Mouse (Mus musculus) hindbrain, embryonic 11.5 days (tissue): ENCODE measurements around the gene Ccer2. TPM values are rescaled to one million over a fixed set of nuclear protein-coding genes. Genes with fewer than 3 reads are reported as not detected.

Source experiments
- ATAC-seq: fragments of 200-750 bp; cut with Nextera tagmentation; 2 replicates; pipeline ENCODE4 v1.8.0; 2017; ENCODE audit warnings: mild to moderate bottlenecking, moderate TSS enrichment, moderate library complexity; ENCODE audit not compliant: low FRiP score
- DNase-seq: peaks from one replicate; pipeline ENCODE4 v3.0.0-alpha.2; 2015; ENCODE audit warnings: low spot score
- H3K27ac ChIP-seq: fragments of 300-500 bp; sonication (generic); 2 replicates; pipeline ENCODE4 v1.5.1; 2014; ENCODE audit warnings: mild to moderate bottlenecking, low read depth, low read length
- H3K27me3 ChIP-seq: fragments of 300-500 bp; sonication (generic); 2 replicates; pipeline ENCODE4 v1.6.1; 2014; ENCODE audit warnings: mild to moderate bottlenecking, low read length, moderate library complexity, mixed read lengths; ENCODE audit not compliant: control insufficient read depth, insufficient read depth
- H3K36me3 ChIP-seq: fragments of 300-500 bp; sonication (generic); 2 replicates; pipeline ENCODE4 v1.6.1; 2014; ENCODE audit warnings: mild to moderate bottlenecking, low read length, moderate library complexity, mixed read lengths; ENCODE audit not compliant: control insufficient read depth, insufficient read depth
- H3K4me1 ChIP-seq: fragments of 300-500 bp; sonication (generic); replicated peaks from 2 replicates; pipeline ENCODE4 v1.6.1; 2014; ENCODE audit warnings: low read length, mixed read lengths; ENCODE audit not compliant: control insufficient read depth, insufficient read depth
- H3K4me2 ChIP-seq: fragments of 300-500 bp; sonication (generic); replicated peaks from 2 replicates; pipeline ENCODE4 v1.6.1; 2014; ENCODE audit warnings: mild to moderate bottlenecking, low read depth, low read length
- H3K4me3 ChIP-seq: fragments of 300-500 bp; sonication (generic); 2 replicates; pipeline ENCODE4 v1.5.1; 2014; ENCODE audit warnings: low read depth, low read length
- H3K9ac ChIP-seq: fragments of 300-500 bp; sonication (generic); 2 replicates; pipeline ENCODE4 v1.6.1; 2014; ENCODE audit warnings: low read depth, low read length
- H3K9me3 ChIP-seq: fragments of 300-500 bp; sonication (generic); 2 replicates; pipeline ENCODE4 v1.6.1; 2016; ENCODE audit warnings: low read length; ENCODE audit not compliant: control insufficient read depth
- WGBS: fragments of 180-500 bp; shearing (Covaris S2); extraction: QIAGEN DNeasy Blood & Tissue Kit; methylation state at CpG from one replicate; pipeline ENCODE4 v1.1.7; 2014; 5-methylcytosine and 5-hydroxymethylcytosine counted together
- polyA plus RNA-seq: library from polyadenylated mRNA; unstranded; fragments of >200 nt; fragmentation: Nextera tagmentation; extraction: Ambion mirVana; gene quantifications from 2 replicates; pipeline ENCODE4 v1.2.1, GENCODE M21; 2014

Ccer2 gene
- polyA plus RNA-seq, 1 experiment from 2014 or later, result 0.97 TPM

- under 1% methylated on average over 45 of the region's 45 CpGs for WGBS
- DNase-seq (peak; percentile 97), ATAC-seq (peak; percentile 99)
- Histone ChIP-seq H3K4me1 (no peaks in the 10 kb centered on the region), H3K27ac (no peak within 1 kb of the TSS), H3K27me3 (no peaks in the 10 kb centered on the region), H3K36me3 (no peaks in the 10 kb centered on the region), H3K4me2 (peak within 1 kb of the TSS; percentile 64), H3K4me3 (peak within 1 kb of the TSS; percentile 80), H3K9me3 (no peaks in the 10 kb centered on the region), H3K9ac (peak within 1 kb of the TSS; percentile 66)
Observed at GRCm38 (mm10) chr7:28766173-28766879, 10.4 kb downstream of the Ccer2 start, which contains the start of gene Sirt2. Gene Sirt2, plus strand, starts transcription at chr7:28766735.

- H3K9me3 ChIP-seq, result no peaks in the 10 kb centered on the region
- no peak overlapping the region for H3K27ac ChIP-seq
- ATAC-seq (peak; percentile 25), DNase-seq (no peak)
- no peaks in the 10 kb centered on the region for H3K4me1 ChIP-seq
- no peaks in the 10 kb centered on the region for H3K36me3 ChIP-seq
- H3K4me3 ChIP-seq, result peak overlapping the region; percentile 80
- peak overlapping the region; percentile 63 for H3K4me2 ChIP-seq
- peak overlapping the region; percentile 53 for H3K9ac ChIP-seq
- H3K27me3 ChIP-seq, result no peaks in the 10 kb centered on the region
- WGBS, result 5% methylated on average over 14 of the region's 14 CpGs
Observed at GRCm38 (mm10) chr7:28766910-28767309, 10.9 kb downstream of the Ccer2 start.

GRCm38 (mm10) chr7:28767462-28767965 is 11.5 kb downstream of the Ccer2 start, which contains the start of gene Nfkbib:
Gene Nfkbib, minus strand, starts transcription at chr7:28767512.
- Histone ChIP-seq H3K9me3 (no peaks in the 10 kb centered on the region), H3K27ac (no peak within 1 kb of the TSS), H3K9ac (peak within 1 kb of the TSS; percentile 66), H3K4me3 (peak within 1 kb of the TSS; percentile 80), H3K27me3 (no peaks in the 10 kb centered on the region), H3K4me1 (no peaks in the 10 kb centered on the region), H3K36me3 (no peaks in the 10 kb centered on the region), H3K4me2 (peak within 1 kb of the TSS; percentile 64)
- WGBS, result 69% methylated on average over 7 of the region's 7 CpGs
- ATAC-seq, result no peak
- DNase-seq, result no peak

- H3K4me1 ChIP-seq, result no peaks in the 10 kb centered on the region
- no peaks in the 10 kb centered on the region for H3K9me3 ChIP-seq
- ATAC-seq (no peak), DNase-seq (no peak)
- WGBS, result 90% methylated on average over 9 of the region's 9 CpGs
- no peak overlapping the region for H3K4me2 ChIP-seq
- no peak overlapping the region for H3K27ac ChIP-seq
- no peaks in the 10 kb centered on the region for H3K27me3 ChIP-seq
- H3K36me3 ChIP-seq, result peaks cover 5% of the 10 kb centered on the region; the same call in 1 of the 2 replicates
- no peak overlapping the region for H3K4me3 ChIP-seq
- no peak overlapping the region for H3K9ac ChIP-seq
Observed at GRCm38 (mm10) chr7:28769414-28769958, 13.5 kb downstream of the Ccer2 start.

- WGBS, result 96% methylated on average over 3 of the region's 3 CpGs
- Histone ChIP-seq H3K9me3 (no peaks in the 10 kb centered on the region), H3K27ac (no peak overlapping the region), H3K27me3 (no peaks in the 10 kb centered on the region), H3K4me2 (no peak overlapping the region), H3K36me3 (peaks cover 5% of the 10 kb centered on the region; the same call in 1 of the 2 replicates), H3K9ac (no peak overlapping the region), H3K4me1 (no peaks in the 10 kb centered on the region), H3K4me3 (no peak overlapping the region)
- ATAC-seq (no peak), DNase-seq (no peak)
Observed at GRCm38 (mm10) chr7:28770309-28770708, 14.3 kb downstream of the Ccer2 start.

GRCm38 (mm10) chr7:28771867-28772266 is 15.9 kb downstream of the Ccer2 start:
- Histone ChIP-seq H3K9me3 (no peaks in the 10 kb centered on the region), H3K27me3 (no peaks in the 10 kb centered on the region), H3K9ac (no peak overlapping the region), H3K27ac (no peak overlapping the region), H3K4me3 (no peak overlapping the region), H3K4me2 (no peak overlapping the region), H3K36me3 (peaks cover 5% of the 10 kb centered on the region; the same call in 1 of the 2 replicates), H3K4me1 (no peaks in the 10 kb centered on the region)
- 96% methylated on average over 11 of the region's 11 CpGs for WGBS
- ATAC-seq (no peak), DNase-seq (no peak)

GRCm38 (mm10) chr7:28773163-28773562 is 17.2 kb downstream of the Ccer2 start:
- ATAC-seq (no peak), DNase-seq (no peak)
- Histone ChIP-seq H3K36me3 (peaks cover 5% of the 10 kb centered on the region; the same call in 1 of the 2 replicates), H3K27ac (0 out of 2 replicates have a peak overlapping the region, but pooled peaks have one; percentile 17), H3K9ac (no peak overlapping the region), H3K9me3 (no peaks in the 10 kb centered on the region), H3K4me2 (no peak overlapping the region), H3K27me3 (no peaks in the 10 kb centered on the region), H3K4me1 (no peaks in the 10 kb centered on the region), H3K4me3 (no peak overlapping the region)
- 79% methylated on average over 3 of the region's 3 CpGs for WGBS

- Histone ChIP-seq H3K9ac (no peak overlapping the region), H3K36me3 (peaks cover 5% of the 10 kb centered on the region; the same call in 1 of the 2 replicates), H3K4me3 (no peak overlapping the region), H3K4me1 (no peaks in the 10 kb centered on the region), H3K27me3 (no peaks in the 10 kb centered on the region), H3K4me2 (0 out of 2 replicates have a peak overlapping the region, but pooled peaks have one; percentile 17), H3K27ac (peak overlapping the region; percentile 77), H3K9me3 (no peaks in the 10 kb centered on the region)
- ATAC-seq (no peak), DNase-seq (peak; percentile 33)
- 58% methylated on average over 12 of the region's 12 CpGs for WGBS
Observed at GRCm38 (mm10) chr7:28774164-28774563, 18.2 kb downstream of the Ccer2 start.
